Mouse (Mus musculus) MEL-GATA-1-ER (cell line): Measurements from ENCODE around the gene Myct1.

Source experiments
- DNase-seq: peaks from one replicate; pipeline ENCODE4 v3.0.0-alpha.2; 2012; ENCODE audit warnings: low read depth; ENCODE audit errors: extremely low read depth

Myct1 gene

GRCm38 (mm10) chr10:5593464-5593863 is at the start of gene Myct1:
Gene Myct1, plus strand, starts transcription at chr10:5593775.
- DNase-seq, result peak; percentile 64

- DNase-seq, result no peak
Observed at GRCm38 (mm10) chr10:5546428-5546827, 47.1 kb upstream of the Myct1 start.

GRCm38 (mm10) chr10:5547769-5548168 is 45.8 kb upstream of the Myct1 start:
- no peak for DNase-seq

- no peak for DNase-seq
Observed at GRCm38 (mm10) chr10:5548651-5549050, 44.9 kb upstream of the Myct1 start.

GRCm38 (mm10) chr10:5549871-5550167 is 43.8 kb upstream of the Myct1 start:
- no peak for DNase-seq

- DNase-seq, result no peak
Observed at GRCm38 (mm10) chr10:5550168-5551021, 43.2 kb upstream of the Myct1 start.

GRCm38 (mm10) chr10:5551382-5551781 is 42.2 kb upstream of the Myct1 start, which contains the start of gene Syne1:
Gene Syne1, minus strand, starts transcription at chr10:5551482.
- no peak for DNase-seq

GRCm38 (mm10) chr10:5554941-5555340 is 38.6 kb upstream of the Myct1 start:
- no peak for DNase-seq

GRCm38 (mm10) chr10:5558808-5559207 is 34.8 kb upstream of the Myct1 start:
- DNase-seq, result no peak

GRCm38 (mm10) chr10:5560526-5560925 is 33.0 kb upstream of the Myct1 start:
- DNase-seq, result no peak

- no peak for DNase-seq
Observed at GRCm38 (mm10) chr10:5561706-5562105, 31.9 kb upstream of the Myct1 start.

GRCm38 (mm10) chr10:5568991-5569390 is 24.6 kb upstream of the Myct1 start:
- no peak for DNase-seq

GRCm38 (mm10) chr10:5570059-5570458 is 23.5 kb upstream of the Myct1 start:
- DNase-seq, result no peak

- no peak for DNase-seq
Observed at GRCm38 (mm10) chr10:5571332-5571731, 22.2 kb upstream of the Myct1 start.

GRCm38 (mm10) chr10:5573328-5573727 is 20.2 kb upstream of the Myct1 start:
- no peak for DNase-seq

- DNase-seq, result no peak
Observed at GRCm38 (mm10) chr10:5591061-5591460, 2.5 kb upstream of the Myct1 start.

GRCm38 (mm10) chr10:5591996-5592395 is 1.6 kb upstream of the Myct1 start:
- DNase-seq, result no peak

- DNase-seq, result no peak
Observed at GRCm38 (mm10) chr10:5594457-5594856, 882 bp downstream of the Myct1 start.

- DNase-seq, result no peak
Observed at GRCm38 (mm10) chr10:5596559-5596958, 3.0 kb downstream of the Myct1 start.

GRCm38 (mm10) chr10:5600123-5600522 is 6.5 kb downstream of the Myct1 start:
- DNase-seq, result peak; percentile 55

- no peak for DNase-seq
Observed at GRCm38 (mm10) chr10:5603512-5603911, 9.9 kb downstream of the Myct1 start.

GRCm38 (mm10) chr10:5604371-5604770 is 10.8 kb downstream of the Myct1 start:
- no peak for DNase-seq

- DNase-seq, result no peak
Observed at GRCm38 (mm10) chr10:5608874-5609273, 15.3 kb downstream of the Myct1 start.
